Mouse (Mus musculus): ENCODE measurements around the gene Nrros. TPM values are rescaled to one million over a fixed set of nuclear protein-coding genes. Genes with fewer than 3 reads are reported as not detected.

Gene Nrros
- polyA plus RNA-seq, 1 experiment from 2014 or later: 22.6 TPM

Other genes with a start within 250 kb of the Nrros start
- gene Pigz, start 231.7 kb downstream of the Nrros start, polyA plus RNA-seq (2015; fragmentation: Nextera tagmentation; extraction: Ambion mirVana): 0.38 TPM in 1 of 2 replicates, not detected in the other
- gene 0610012G03Rik, start 217.1 kb downstream of the Nrros start, polyA plus RNA-seq (2015; fragmentation: Nextera tagmentation; extraction: Ambion mirVana): 42.6 and 49.1 TPM in 2 replicates
- gene Ncbp2, start 217.1 kb downstream of the Nrros start, polyA plus RNA-seq (2015; fragmentation: Nextera tagmentation; extraction: Ambion mirVana): 39.6 and 48.3 TPM in 2 replicates
- gene Senp5, start 162.3 kb downstream of the Nrros start, polyA plus RNA-seq (2015; fragmentation: Nextera tagmentation; extraction: Ambion mirVana): 6.4 and 7.9 TPM in 2 replicates
- gene Pak2, start 86.3 kb downstream of the Nrros start, polyA plus RNA-seq (2015; fragmentation: Nextera tagmentation; extraction: Ambion mirVana): 10.7 and 14.6 TPM in 2 replicates
- gene Pigx, start 65.9 kb downstream of the Nrros start, polyA plus RNA-seq (2015; fragmentation: Nextera tagmentation; extraction: Ambion mirVana): 29.2 and 29.5 TPM in 2 replicates
- 6.2 and 8.0 TPM in 2 replicates for gene Cep19, start 65.8 kb downstream of the Nrros start, polyA plus RNA-seq (2015; fragmentation: Nextera tagmentation; extraction: Ambion mirVana)
- gene Bex6, start 14.2 kb upstream of the Nrros start, polyA plus RNA-seq (2015; fragmentation: Nextera tagmentation; extraction: Ambion mirVana): 1.3 and 1.5 TPM in 2 replicates
- gene Fbxo45, start 81.6 kb upstream of the Nrros start, polyA plus RNA-seq (2015; fragmentation: Nextera tagmentation; extraction: Ambion mirVana): 5.5 and 5.6 TPM in 2 replicates
- 13.0 and 14.3 TPM in 2 replicates for gene Wdr53, start 81.6 kb upstream of the Nrros start, polyA plus RNA-seq (2015; fragmentation: Nextera tagmentation; extraction: Ambion mirVana)
- gene Smco1, start 105.9 kb upstream of the Nrros start, polyA plus RNA-seq (2015; fragmentation: Nextera tagmentation; extraction: Ambion mirVana): not detected in 2 replicates
- 17.9 and 19.9 TPM in 2 replicates for gene Rnf168, start 111.9 kb upstream of the Nrros start, polyA plus RNA-seq (2015; fragmentation: Nextera tagmentation; extraction: Ambion mirVana)
- 9.6 and 10.5 TPM in 2 replicates for gene Ubxn7, start 166.7 kb upstream of the Nrros start, polyA plus RNA-seq (2015; fragmentation: Nextera tagmentation; extraction: Ambion mirVana)
- not detected in 2 replicates for gene Tm4sf19, start 234.9 kb upstream of the Nrros start, polyA plus RNA-seq (2015; fragmentation: Nextera tagmentation; extraction: Ambion mirVana)